Mouse (Mus musculus): ENCODE results near the gene Rcsd1.

GRCm38 (mm10) chr1:165705368-165705767 is 4.2 kb downstream of the Rcsd1 start:
- TF ChIP-seq POLR2A (IDR thresholded peaks at IDR 0.05; ENCODE audit: borderline replicate concordance, extremely low read depth, insufficient read depth, insufficient read length, poor library complexity, severe bottlenecking) (no peak), CTCF (IDR thresholded peaks at IDR 0.05; ENCODE audit: borderline replicate concordance, extremely low read depth, insufficient read depth, insufficient read length) (no peak)
